Mouse (Mus musculus): Measurements from ENCODE around the gene Fdxr. TPM values are rescaled to one million over a fixed set of nuclear protein-coding genes. Genes with fewer than 3 reads are reported as not detected.

Gene Fdxr
- 19.7 and 20.5 TPM in 2 replicates for polyA plus RNA-seq (2015; fragmentation: Nextera tagmentation; extraction: Ambion mirVana)

- no peaks in the 10 kb centered on the region for H3K9me3 ChIP-seq (replicated peaks)
- H3K9ac ChIP-seq, result peak within 1 kb of the TSS; percentile 80
- no peaks in the 10 kb centered on the region for H3K27me3 ChIP-seq
- peak within 1 kb of the TSS; percentile 86 for H3K27ac ChIP-seq
- ATAC-seq, result peak; percentile 96
- H3K4me3 ChIP-seq, result peak within 1 kb of the TSS; percentile 67
- WGBS, result under 1% methylated on average over 42 of the region's 42 CpGs
- H3K4me2 ChIP-seq, result peak within 1 kb of the TSS; percentile 83
- no peaks in the 10 kb centered on the region for H3K36me3 ChIP-seq (ENCODE audit: poor library complexity, severe bottlenecking)
- peaks cover 26% of the 10 kb centered on the region for H3K4me1 ChIP-seq
Observed at GRCm38 (mm10) chr11:115276780-115277603, at the start of gene Fdxr. TSS of gene Fdxr (minus strand) at chr11:115277050.

DNA sequence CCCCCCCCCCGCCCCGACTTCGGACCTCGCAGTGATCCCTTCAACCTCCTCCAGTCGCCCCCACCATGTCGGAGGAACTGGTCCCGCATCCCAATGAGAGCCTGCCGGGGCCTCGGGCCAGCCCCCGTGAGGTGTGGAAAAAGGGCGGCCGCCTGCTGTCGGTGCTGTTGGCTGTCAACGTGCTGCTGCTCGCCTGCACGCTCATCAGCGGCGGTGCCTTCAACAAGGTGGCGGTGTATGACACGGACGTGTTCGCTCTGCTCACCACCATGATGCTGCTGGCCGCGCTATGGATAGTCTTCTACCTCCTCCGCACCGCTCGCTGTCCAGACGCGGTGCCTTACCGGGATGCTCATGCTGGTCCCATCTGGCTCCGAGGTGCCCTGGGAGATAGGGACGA, 46.5 kb upstream of the Fdxr start:
- no peak for ATAC-seq
- Histone ChIP-seq H3K9me3 (replicated peaks) (no peaks in the 10 kb centered on the region), H3K36me3 (ENCODE audit: poor library complexity, severe bottlenecking) (no peaks in the 10 kb centered on the region), H3K4me3 (no peak overlapping the region), H3K4me1 (peaks cover 20% of the 10 kb centered on the region), H3K27me3 (peaks cover 79% of the 10 kb centered on the region), H3K9ac (no peak overlapping the region), H3K27ac (no peak overlapping the region), H3K4me2 (no peak overlapping the region)
- 23% methylated on average over 32 of the region's 32 CpGs for whole genome bisulfite sequencing

DNA sequence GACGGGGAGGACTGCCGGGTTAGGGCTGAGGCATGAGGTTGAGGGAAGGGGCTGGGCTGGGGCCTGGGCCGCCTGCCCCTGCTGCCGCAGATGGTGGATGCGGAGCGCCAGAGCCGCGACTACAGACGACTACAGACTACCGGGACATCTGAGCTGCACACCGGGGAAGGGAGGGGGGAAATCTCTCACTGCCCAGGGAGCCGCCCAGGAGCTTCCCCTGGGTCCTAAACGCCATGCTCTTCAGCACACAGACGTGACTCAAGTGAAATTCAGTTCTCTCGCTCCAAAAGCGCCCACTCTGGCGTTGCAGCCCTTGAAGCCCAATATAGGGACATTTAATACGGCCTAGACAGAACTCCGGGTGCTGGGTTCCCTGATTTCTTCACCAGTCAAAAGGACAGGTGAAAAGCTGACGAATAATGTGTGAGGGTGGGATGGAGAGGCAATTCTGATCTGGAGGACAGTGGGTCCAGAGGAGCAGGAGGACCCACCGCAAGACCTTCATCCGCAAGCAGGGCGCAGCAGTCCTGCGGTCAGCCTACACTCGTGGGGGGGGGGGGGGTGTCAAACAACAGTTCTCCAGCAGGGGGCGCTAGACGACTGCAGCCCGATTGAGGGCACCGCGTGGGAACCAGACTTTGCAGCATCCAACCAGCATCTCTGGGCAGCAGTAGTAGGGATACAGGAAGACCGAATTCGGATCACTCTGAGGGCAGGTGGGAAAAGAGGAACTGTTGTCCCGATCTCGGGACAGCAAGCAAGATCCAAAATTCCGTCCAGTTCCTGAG, 45.2 kb upstream of the Fdxr start, which contains the start of gene Ush1g:
TSS of gene Ush1g (minus strand) at position 136 of the 788 bp plus-strand sequence.
- Histone ChIP-seq H3K27me3 (peaks cover 91% of the 10 kb centered on the region), H3K9ac (peak within 1 kb of the TSS; percentile 21; the same call in 1 of the 2 replicates), H3K9me3 (replicated peaks) (no peaks in the 10 kb centered on the region), H3K4me1 (peaks cover 23% of the 10 kb centered on the region), H3K4me2 (peak within 1 kb of the TSS; percentile 30), H3K27ac (no peak within 1 kb of the TSS), H3K36me3 (ENCODE audit: poor library complexity, severe bottlenecking) (no peaks in the 10 kb centered on the region), H3K4me3 (peak within 1 kb of the TSS; percentile 14; the same call in 1 of the 2 replicates)
- 4% methylated on average over 35 of the region's 35 CpGs for WGBS
- peak; percentile 45; the same call in 1 of the 2 replicates for ATAC-seq

- WGBS, result 6% methylated on average over 18 of the region's 18 CpGs
- no peak overlapping the region for H3K4me2 ChIP-seq
- H3K27me3 ChIP-seq, result peaks cover 100% of the 10 kb centered on the region
- H3K9me3 ChIP-seq (replicated peaks), result no peaks in the 10 kb centered on the region
- no peaks in the 10 kb centered on the region for H3K36me3 ChIP-seq (ENCODE audit: poor library complexity, severe bottlenecking)
- no peak overlapping the region for H3K9ac ChIP-seq
- no peak overlapping the region for H3K4me3 ChIP-seq
- peaks cover 23% of the 10 kb centered on the region for H3K4me1 ChIP-seq
- no peak overlapping the region for H3K27ac ChIP-seq
- ATAC-seq, result 0 out of 2 replicates have a peak, but pooled peaks have one; percentile 38
Observed at GRCm38 (mm10) chr11:115319704-115320383, 43.0 kb upstream of the Fdxr start.

DNA sequence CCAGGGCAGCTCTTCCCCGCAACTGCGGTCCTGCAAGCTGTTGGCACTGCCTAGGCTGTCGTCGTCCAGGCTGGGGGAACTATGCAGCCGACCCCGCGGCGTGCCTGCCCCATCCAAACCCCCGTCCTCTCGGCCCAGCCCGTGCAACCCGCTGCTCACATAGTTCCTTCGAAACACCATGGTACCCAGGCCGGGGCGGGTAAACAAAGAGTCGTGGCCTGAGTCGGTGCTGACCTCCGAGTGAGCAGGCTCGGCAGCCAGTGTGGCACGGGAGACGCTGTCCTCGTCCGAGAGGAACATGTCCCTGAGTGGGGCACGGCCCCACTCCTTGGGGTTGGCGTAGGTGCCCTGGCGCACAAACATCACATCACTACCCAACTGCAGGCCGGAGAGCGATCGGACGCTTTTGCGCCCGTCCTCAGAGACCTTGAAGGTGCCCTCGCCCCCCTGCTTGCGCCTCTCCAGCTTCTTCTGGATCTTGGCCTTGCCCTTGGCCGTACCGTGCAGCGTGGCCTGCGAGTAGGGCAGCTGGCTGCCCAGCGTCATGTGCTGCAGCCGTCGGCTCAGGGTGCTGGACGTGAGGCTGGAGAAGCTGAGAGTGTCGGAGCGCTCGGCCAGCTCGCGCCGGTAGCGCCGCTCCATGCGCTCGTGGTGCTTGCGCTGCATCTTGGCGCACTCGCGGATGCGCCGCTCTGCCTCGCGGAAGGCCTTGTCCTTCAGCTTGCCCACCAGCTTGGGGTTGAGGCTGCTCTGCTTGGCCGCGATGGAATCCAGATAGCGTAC, 41.6 kb upstream of the Fdxr start:
- Histone ChIP-seq H3K9me3 (replicated peaks) (no peaks in the 10 kb centered on the region), H3K27ac (no peak overlapping the region), H3K27me3 (peaks cover 99% of the 10 kb centered on the region), H3K36me3 (ENCODE audit: poor library complexity, severe bottlenecking) (no peaks in the 10 kb centered on the region), H3K4me2 (no peak overlapping the region), H3K9ac (no peak overlapping the region), H3K4me3 (peak overlapping the region; percentile 12; the same call in 1 of the 2 replicates), H3K4me1 (peaks cover 23% of the 10 kb centered on the region)
- ATAC-seq, result no peak
- WGBS, result 3% methylated on average over 63 of the region's 63 CpGs

DNA sequence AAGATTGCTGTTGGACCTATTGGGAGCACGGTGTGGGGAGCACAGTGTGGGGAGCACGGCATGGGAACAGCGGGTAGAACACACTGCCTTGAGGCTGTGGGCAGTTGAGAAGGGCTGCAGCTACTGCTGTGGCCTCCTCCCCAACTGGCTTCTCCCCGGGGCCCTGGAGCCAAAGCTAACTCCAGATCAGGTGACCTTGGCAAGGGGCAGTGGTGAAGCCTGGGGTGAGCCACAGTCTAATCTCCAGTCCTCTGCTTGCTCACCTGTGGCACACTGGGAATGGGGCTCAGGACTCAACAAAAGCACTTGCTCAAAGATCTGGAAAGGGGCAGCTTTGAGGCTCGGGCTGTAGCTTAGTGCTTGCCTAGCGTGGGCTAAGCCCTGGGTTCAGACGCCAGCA, 40.4 kb upstream of the Fdxr start:
- H3K4me2 ChIP-seq, result no peak overlapping the region

GRCm38 (mm10) chr11:115314249-115314648, 37.4 kb upstream of the Fdxr start:
- no peak overlapping the region for H3K27ac ChIP-seq
- H3K4me2 ChIP-seq, result no peak overlapping the region
- 0 out of 2 replicates have a peak, but pooled peaks cover 8% of the 10 kb centered on the region for H3K4me1 ChIP-seq
- peaks cover 67% of the 10 kb centered on the region for H3K27me3 ChIP-seq
- H3K9ac ChIP-seq, result no peak overlapping the region
- ATAC-seq, result no peak
- no peaks in the 10 kb centered on the region for H3K36me3 ChIP-seq (ENCODE audit: poor library complexity, severe bottlenecking)
- H3K4me3 ChIP-seq, result no peak overlapping the region
- 50% methylated on average over 2 of the region's 2 CpGs for WGBS
- H3K9me3 ChIP-seq (replicated peaks), result no peaks in the 10 kb centered on the region

More for the DNA sequence above, 40.4 kb upstream of the Fdxr start:
- Histone ChIP-seq H3K27ac (no peak overlapping the region), H3K4me3 (no peak overlapping the region), H3K36me3 (ENCODE audit: poor library complexity, severe bottlenecking) (no peaks in the 10 kb centered on the region), H3K9ac (no peak overlapping the region), H3K27me3 (peaks cover 96% of the 10 kb centered on the region), H3K9me3 (replicated peaks) (no peaks in the 10 kb centered on the region), H3K4me1 (peaks cover 19% of the 10 kb centered on the region)
- 59% methylated on average over 7 of the region's 7 CpGs for WGBS
- no peak for ATAC-seq

GRCm38 (mm10) chr11:115308781-115309180, 31.9 kb upstream of the Fdxr start:
- H3K27ac ChIP-seq, result no peak overlapping the region
- no peak overlapping the region for H3K9ac ChIP-seq
- no peaks in the 10 kb centered on the region for H3K36me3 ChIP-seq (ENCODE audit: poor library complexity, severe bottlenecking)
- H3K4me2 ChIP-seq, result no peak overlapping the region
- no peak for ATAC-seq
- H3K4me1 ChIP-seq, result peaks cover 6% of the 10 kb centered on the region; the same call in 1 of the 2 replicates
- no peaks in the 10 kb centered on the region for H3K9me3 ChIP-seq (replicated peaks)
- peaks cover 16% of the 10 kb centered on the region for H3K27me3 ChIP-seq
- no peak overlapping the region for H3K4me3 ChIP-seq
- 50% methylated on average over 1 of the region's 1 CpGs for WGBS

- H3K4me2 ChIP-seq, result no peak within 1 kb of the TSS
- no peak within 1 kb of the TSS for H3K9ac ChIP-seq
- peaks cover 6% of the 10 kb centered on the region; the same call in 1 of the 2 replicates for H3K4me1 ChIP-seq
- no peak for ATAC-seq
- H3K36me3 ChIP-seq (ENCODE audit: poor library complexity, severe bottlenecking), result no peaks in the 10 kb centered on the region
- H3K4me3 ChIP-seq, result no peak within 1 kb of the TSS
- H3K27me3 ChIP-seq, result peaks cover 3% of the 10 kb centered on the region; the same call in 1 of the 2 replicates
- no peak within 1 kb of the TSS for H3K27ac ChIP-seq
- H3K9me3 ChIP-seq (replicated peaks), result no peaks in the 10 kb centered on the region
- WGBS, result 15% methylated on average over 8 of the region's 8 CpGs
Observed at GRCm38 (mm10) chr11:115306863-115307262, 30.0 kb upstream of the Fdxr start, which contains the start of gene Otop2. TSS of gene Otop2 (plus strand) at chr11:115307163.

GRCm38 (mm10) chr11:115303167-115303566, 26.3 kb upstream of the Fdxr start:
- no peak for ATAC-seq
- WGBS, result 82% methylated on average over 8 of the region's 8 CpGs
- Histone ChIP-seq H3K36me3 (ENCODE audit: poor library complexity, severe bottlenecking) (no peaks in the 10 kb centered on the region), H3K4me3 (no peak overlapping the region), H3K27me3 (peaks cover 3% of the 10 kb centered on the region; the same call in 1 of the 2 replicates), H3K4me2 (no peak overlapping the region), H3K27ac (no peak overlapping the region), H3K9me3 (replicated peaks) (no peaks in the 10 kb centered on the region), H3K9ac (no peak overlapping the region), H3K4me1 (peaks cover 6% of the 10 kb centered on the region; the same call in 1 of the 2 replicates)

DNA sequence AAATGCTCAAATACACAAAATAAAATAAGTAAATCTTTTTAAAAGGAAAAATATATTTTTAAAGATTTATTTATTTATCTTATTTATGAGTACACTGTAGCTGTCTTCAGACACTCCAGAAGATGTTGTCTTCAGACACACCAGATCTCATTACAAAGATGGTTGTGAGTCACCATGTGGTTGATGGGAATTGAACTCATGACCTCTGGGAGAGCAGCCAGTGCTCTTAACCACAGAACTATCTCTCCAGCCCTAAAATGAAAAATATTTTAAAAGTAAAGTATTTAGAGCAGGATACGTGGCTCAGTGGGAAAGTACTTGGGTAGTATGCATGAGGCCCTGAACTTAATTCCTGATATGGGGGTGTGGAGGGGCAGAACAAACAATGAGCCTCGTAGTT, 24.5 kb upstream of the Fdxr start:
- H3K4me2 ChIP-seq, result no peak overlapping the region
- no peak for ATAC-seq
- peaks cover 9% of the 10 kb centered on the region for H3K27me3 ChIP-seq
- no peak overlapping the region for H3K9ac ChIP-seq
- WGBS, result 92% methylated on average over 2 of the region's 2 CpGs
- H3K9me3 ChIP-seq (replicated peaks), result no peaks in the 10 kb centered on the region
- H3K4me1 ChIP-seq, result peaks cover 6% of the 10 kb centered on the region
- H3K27ac ChIP-seq, result no peak overlapping the region
- no peaks in the 10 kb centered on the region for H3K36me3 ChIP-seq (ENCODE audit: poor library complexity, severe bottlenecking)
- no peak overlapping the region for H3K4me3 ChIP-seq

Measured in forebrain, embryonic 13.5 days (tissue).